Mouse (Mus musculus): ENCODE data around the gene Cp.
"Not testable (repeated sequence)": the region's sequence is repeated elsewhere in the genome, so short reads cannot be mapped to it uniquely, and the experiment has no call there.

Gene Cp

DNA sequence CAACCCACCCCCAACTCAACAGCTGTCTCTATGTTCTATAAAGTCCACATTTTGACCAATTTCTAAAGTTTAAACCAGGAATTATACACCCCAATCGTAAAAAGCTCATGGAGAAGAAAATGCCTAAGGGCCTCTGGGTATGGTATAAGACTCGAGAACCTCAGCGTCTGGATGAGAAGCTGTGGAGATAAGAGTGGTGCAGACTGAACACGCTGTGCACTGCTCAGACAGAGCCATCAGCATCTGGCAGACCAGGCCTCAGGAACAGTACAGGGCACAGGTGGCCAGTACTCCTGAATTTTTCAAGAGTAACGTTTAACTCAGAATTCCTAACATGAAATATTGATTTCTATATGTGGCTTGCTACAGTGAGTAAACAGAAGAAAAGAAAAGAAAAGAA, 50.9 kb downstream of the Cp start:
- DNase-seq: no peak

DNA sequence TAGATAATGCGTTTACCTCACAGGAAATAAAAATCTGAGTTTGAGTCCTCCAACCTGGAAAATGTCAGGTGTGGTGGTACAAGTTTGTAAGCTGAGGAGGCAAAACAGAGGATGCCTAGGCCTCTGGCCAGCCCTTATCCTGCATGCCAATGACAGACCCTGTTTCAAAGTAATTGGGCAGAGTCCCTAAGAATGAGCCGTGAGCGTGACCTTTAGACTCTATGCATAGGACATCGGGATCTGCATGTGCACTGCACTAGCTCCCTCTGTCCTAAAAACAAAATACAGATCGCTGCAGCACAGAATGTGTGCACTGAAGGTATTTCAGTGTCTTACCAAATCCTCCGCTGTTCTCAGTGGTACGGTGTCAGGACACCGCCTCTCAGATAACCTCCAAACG, 53.6 kb downstream of the Cp start:
- no peak for DNase-seq

- DNase-seq: not testable (repeated sequence)
Measured at GRCm38 (mm10) chr3:20010905-20011304, 54.1 kb downstream of the Cp start.

- no peak for DNase-seq
Measured at GRCm38 (mm10) chr3:20014454-20014853, 57.6 kb downstream of the Cp start.

GRCm38 (mm10) chr3:20018076-20018475, 61.2 kb downstream of the Cp start:
- DNase-seq: no peak

- no peak for DNase-seq
Measured at GRCm38 (mm10) chr3:20023832-20024231, 67.0 kb downstream of the Cp start.

- DNase-seq: no peak
Measured at GRCm38 (mm10) chr3:20026481-20026880, 69.6 kb downstream of the Cp start.

DNA sequence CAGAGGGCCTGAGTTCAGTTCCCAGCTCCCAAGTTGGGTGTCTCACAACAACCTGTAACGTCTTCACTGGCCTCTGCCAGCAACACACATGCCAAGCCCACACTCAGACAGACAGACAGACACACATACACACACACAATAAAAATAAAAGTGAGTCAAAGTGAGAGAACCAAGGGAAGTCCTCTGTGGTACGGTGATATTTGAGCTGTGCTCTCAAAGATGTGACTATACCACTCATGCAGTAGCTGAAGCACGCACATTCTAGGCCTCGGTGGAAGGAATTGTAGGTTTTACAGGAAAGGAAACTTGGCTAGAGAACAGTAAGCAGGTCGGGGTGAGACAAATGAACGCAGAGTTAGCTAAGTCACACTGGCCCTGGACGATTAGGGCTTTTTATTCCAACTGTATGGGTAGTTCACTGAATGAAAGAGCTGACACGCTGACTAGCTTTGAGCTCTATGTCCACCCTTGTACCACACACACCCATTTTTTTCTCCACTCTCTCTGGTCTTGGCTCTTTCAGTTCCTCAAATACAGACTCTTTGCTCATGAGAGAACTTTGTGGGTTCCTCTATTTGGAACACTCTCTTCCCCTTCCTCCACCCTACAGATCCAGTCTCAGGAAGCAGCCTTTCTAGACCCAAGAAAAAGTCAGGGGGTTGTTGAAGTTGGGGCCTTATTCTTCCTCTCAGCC, 70.3 kb downstream of the Cp start:
- DNase-seq: no peak

DNA sequence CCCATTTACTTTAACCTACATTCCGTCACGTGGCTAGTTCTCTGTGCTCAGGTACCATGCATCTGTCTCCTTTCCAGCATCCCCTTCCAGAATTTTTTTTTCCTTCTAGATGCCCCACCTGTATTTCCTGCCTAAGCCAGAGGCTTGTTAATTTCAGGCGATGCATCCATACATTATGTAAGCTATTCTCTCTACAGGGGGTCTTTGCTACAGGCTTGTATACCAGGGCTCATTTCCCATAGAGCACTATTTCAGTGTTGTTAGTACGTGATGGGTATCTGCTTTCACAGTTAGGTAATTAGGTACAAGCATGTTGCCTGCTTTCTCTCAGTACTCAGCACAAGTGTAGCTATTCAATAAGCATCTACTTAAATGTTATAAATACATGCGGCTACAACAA, 70.9 kb downstream of the Cp start:
- DNase-seq: no peak

- no peak for DNase-seq
Measured at GRCm38 (mm10) chr3:20028640-20029039, 71.8 kb downstream of the Cp start.

- no peak for DNase-seq
Measured at GRCm38 (mm10) chr3:20030807-20031206, 74.0 kb downstream of the Cp start.

- peak in 1 of 2 experiments; percentile 5 for DNase-seq
Measured at GRCm38 (mm10) chr3:20033761-20034718, 77.2 kb downstream of the Cp start.

DNA sequence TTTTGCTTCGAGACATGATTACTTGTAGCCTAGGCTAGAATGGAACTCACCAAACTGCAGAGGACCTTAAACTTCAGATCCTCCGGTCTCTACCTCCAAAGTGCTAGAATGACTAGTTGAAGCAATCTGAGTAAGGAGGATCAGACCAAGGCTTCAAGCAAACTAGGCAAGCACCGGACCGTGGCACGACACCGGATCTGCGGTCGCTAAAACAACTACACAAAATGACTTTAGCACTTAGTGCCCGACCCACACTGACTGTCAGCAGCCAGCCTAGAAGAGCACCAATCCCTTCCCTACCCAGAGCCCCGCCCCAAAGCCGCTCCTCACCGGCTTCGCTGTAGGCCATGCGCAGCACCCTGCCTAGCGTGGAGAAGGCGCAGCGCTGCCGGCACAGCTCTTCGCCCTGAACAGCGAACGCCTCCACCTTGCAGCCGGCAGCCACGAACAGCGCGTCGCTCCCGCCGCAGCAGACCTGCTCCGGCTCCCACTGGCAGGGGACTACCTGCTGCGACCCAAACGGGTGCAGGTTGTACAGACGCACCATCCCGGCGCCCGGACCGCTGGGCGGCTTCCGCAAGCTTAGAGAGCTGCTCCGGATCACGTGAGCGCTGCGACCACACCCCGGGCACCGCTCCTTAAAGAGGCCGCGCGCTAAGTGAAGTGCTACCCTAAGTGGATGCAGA, 78.0 kb downstream of the Cp start, which contains the start of gene Hps3:
Gene Hps3, minus strand, starts transcription at position 597 of the 686 bp plus-strand sequence.
- DNase-seq: peak; percentile 89 to 91

GRCm38 (mm10) chr3:20036069-20036468, 79.2 kb downstream of the Cp start:
- DNase-seq: no peak

- DNase-seq: not testable (repeated sequence)
Measured at GRCm38 (mm10) chr3:20041461-20041860, 84.6 kb downstream of the Cp start.

DNA sequence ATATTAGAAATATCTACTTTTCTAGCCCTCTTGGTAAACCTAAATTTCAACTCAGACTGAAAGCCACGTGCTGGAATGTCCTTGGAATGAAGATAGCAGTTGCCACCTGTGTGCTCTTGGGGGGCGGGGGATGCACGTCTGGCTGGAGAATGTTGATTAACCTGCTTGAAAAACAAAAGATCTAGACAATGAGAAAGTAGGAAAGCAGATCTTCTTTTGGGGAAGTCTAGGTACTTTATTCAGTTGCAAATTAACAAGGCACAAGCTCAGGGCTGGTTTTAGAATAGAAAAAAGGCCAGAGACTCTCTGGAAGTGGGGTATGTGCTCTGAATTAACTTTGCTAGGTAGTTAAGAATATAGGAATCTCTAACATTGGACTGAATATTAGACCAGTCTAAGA, 87.9 kb downstream of the Cp start:
- not testable (repeated sequence) for DNase-seq

DNA sequence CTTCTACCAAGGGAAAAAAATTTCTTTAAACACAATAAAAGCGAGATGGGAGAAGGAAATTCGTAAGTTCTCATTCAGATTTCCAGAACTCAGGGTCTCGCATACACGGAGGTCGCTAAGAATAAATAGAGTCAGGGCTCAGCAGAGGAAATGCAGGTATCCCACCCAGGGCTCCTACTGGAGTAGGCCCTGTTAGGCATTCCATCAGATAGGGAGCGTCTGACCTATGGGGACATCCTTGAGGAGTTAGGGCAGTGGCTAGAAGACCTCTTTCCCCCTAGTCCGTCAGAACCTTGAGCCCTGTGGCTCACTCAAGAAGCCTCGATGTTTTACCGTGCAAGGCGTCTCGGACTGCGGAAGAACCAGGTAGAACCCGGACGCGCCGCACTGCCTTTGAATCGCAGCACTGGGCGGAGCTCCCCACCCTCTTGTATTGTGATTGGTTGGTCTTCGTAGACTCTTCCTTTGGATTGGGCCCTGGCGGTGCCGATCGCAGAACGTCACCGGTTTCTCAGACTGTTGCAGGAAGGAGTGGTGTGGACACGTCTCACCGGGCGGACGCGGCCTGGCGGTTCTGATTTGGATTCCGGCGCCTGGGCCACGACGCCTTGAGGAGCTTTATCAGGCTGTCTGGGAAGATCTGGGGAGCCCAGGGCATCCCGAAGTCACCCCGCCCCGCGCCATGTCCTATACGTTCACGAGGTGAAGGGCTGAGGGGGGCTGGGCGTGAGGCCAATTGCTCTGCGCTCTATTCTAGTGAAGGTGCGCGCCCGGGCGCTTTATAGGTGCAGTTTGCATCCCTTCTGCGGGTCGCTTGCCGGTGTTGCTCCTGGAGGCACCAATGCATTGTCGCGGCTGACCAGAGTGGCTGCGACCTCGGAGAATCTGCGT, 100.7 kb downstream of the Cp start, which contains the start of gene Hltf:
Gene Hltf, plus strand, starts transcription at position 506 of the 891 bp plus-strand sequence.
- peak; percentile 95 for DNase-seq

DNA sequence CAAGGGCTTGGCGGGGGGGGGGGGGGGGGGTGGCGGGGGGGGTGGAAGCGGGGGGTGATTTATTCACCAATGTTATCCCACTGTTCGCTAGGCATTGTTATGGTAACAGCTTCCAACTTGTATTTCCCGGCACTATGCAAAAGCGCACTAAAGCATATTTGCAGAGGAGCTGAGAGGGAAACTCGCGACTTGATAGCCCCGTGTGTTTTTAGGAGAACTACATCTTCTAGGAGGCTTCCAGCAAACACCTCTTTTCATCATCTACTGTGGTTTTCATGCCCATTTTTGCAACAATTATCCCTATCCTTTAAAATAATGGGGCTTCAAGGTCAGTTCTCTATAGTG, 101.3 kb downstream of the Cp start:
- no peak for DNase-seq

All from cerebellum, postnatal 10 days (tissue).